Mouse (Mus musculus) thymus, adult 2 months (tissue): ENCODE results near the gene Mt4.

ENCODE experiments used
- CTCF ChIP-seq: fragments of 200-500 bp; IDR thresholded peaks from 2 replicates; pipeline ENCODE4 v1.5.1; 2012; ENCODE audit warnings: mild to moderate bottlenecking, control low read depth, low read length, moderate library complexity, borderline replicate concordance; ENCODE audit not compliant: control insufficient read depth, poor library complexity, insufficient read depth; ENCODE audit errors: extremely low read depth
- POLR2A ChIP-seq: fragments of 200-500 bp; IDR thresholded peaks from 2 replicates; pipeline ENCODE4 v1.6.1; 2012; ENCODE audit warnings: mild to moderate bottlenecking, low read length, control low read depth, moderate library complexity; ENCODE audit not compliant: control insufficient read depth, poor library complexity, insufficient read depth; ENCODE audit errors: extremely low read depth

- no peak for TF ChIP-seq CTCF
- TF ChIP-seq POLR2A, result no peak
Measured at GRCm38 (mm10) chr8:94179713-94180560, 42.9 kb downstream of the Mt4 start.
